Mouse (Mus musculus) urinary bladder, postnatal 4 days (tissue): ENCODE measurements around the gene Slc35e1.

Experiments used
- DNase-seq, 2 experiments: peaks; one replicate each; pipeline ENCODE4 v3.0.0; 2021 to 2022; ENCODE audit warnings: low spot score in 2 of 2

Slc35e1 gene

GRCm38 (mm10) chr8:72485456-72486199, 6.8 kb downstream of the Slc35e1 start:
- peak in 1 of 2 experiments; percentile 38 for DNase-seq

- DNase-seq: peak; percentile 95 to 96
Observed at GRCm38 (mm10) chr8:72474826-72475546, 17.4 kb downstream of the Slc35e1 start, which contains the start of gene Cherp. Gene Cherp (minus strand): TSS chr8:72475226.

- DNase-seq: no peak
Observed at GRCm38 (mm10) chr8:72470684-72471083, 21.7 kb downstream of the Slc35e1 start.

- no peak for DNase-seq
Observed at GRCm38 (mm10) chr8:72469984-72470383, 22.4 kb downstream of the Slc35e1 start.

GRCm38 (mm10) chr8:72469243-72469642, 23.2 kb downstream of the Slc35e1 start:
- DNase-seq: no peak

- no peak for DNase-seq
Observed at GRCm38 (mm10) chr8:72464211-72464610, 28.2 kb downstream of the Slc35e1 start.

GRCm38 (mm10) chr8:72459881-72460533, 32.4 kb downstream of the Slc35e1 start:
- DNase-seq: no peak

GRCm38 (mm10) chr8:72458457-72458856, 34.0 kb downstream of the Slc35e1 start:
- DNase-seq: no peak

- DNase-seq: no peak
Observed at GRCm38 (mm10) chr8:72457806-72458205, 34.6 kb downstream of the Slc35e1 start.

GRCm38 (mm10) chr8:72455317-72455716, 37.1 kb downstream of the Slc35e1 start:
- no peak for DNase-seq

GRCm38 (mm10) chr8:72453904-72454303, 38.5 kb downstream of the Slc35e1 start:
- DNase-seq: no peak

- DNase-seq: no peak
Observed at GRCm38 (mm10) chr8:72451516-72451915, 40.9 kb downstream of the Slc35e1 start.

GRCm38 (mm10) chr8:72445071-72445470, 47.3 kb downstream of the Slc35e1 start:
- no peak for DNase-seq

- no peak for DNase-seq
Observed at GRCm38 (mm10) chr8:72443994-72444350, 48.4 kb downstream of the Slc35e1 start.

- peak; percentile 96 to 98 for DNase-seq
Observed at GRCm38 (mm10) chr8:72443338-72443993, 48.9 kb downstream of the Slc35e1 start, which contains the start of the genes Calr3 and 1700030K09Rik. Gene Calr3 (minus strand): TSS chr8:72443870. Gene 1700030K09Rik (plus strand): TSS chr8:72443880.

GRCm38 (mm10) chr8:72438248-72439015, 54.0 kb downstream of the Slc35e1 start:
- no peak for DNase-seq

GRCm38 (mm10) chr8:72434952-72435351, 57.5 kb downstream of the Slc35e1 start:
- DNase-seq: peak in 1 of 2 experiments; percentile 45
